Mouse (Mus musculus) hindbrain, embryonic 14.5 days (tissue): Measurements from ENCODE around the gene Ap5b1. TPM values are rescaled to one million over a fixed set of nuclear protein-coding genes. Genes with fewer than 3 reads are reported as not detected.

ENCODE experiments used
- ATAC-seq: fragments of 200-750 bp; cut with Nextera tagmentation; 2 replicates; pipeline ENCODE4 v1.8.0; 2017; ENCODE audit warnings: moderate number of reproducible peaks, mild to moderate bottlenecking, moderate TSS enrichment, moderate library complexity; ENCODE audit not compliant: low FRiP score
- DNase-seq: peaks from one replicate; pipeline ENCODE4 v3.0.0-alpha.2; 2015; ENCODE audit warnings: low spot score
- H3K27ac ChIP-seq: fragments of 300-500 bp; sonication (generic); 2 replicates; pipeline ENCODE4 v1.5.1; 2014; ENCODE audit warnings: mild to moderate bottlenecking, moderate library complexity
- H3K27me3 ChIP-seq: fragments of 300-500 bp; sonication (generic); 2 replicates; pipeline ENCODE4 v1.6.1; 2014; ENCODE audit warnings: mild to moderate bottlenecking, low read length, mixed read lengths; ENCODE audit not compliant: control insufficient read depth, insufficient read depth
- H3K36me3 ChIP-seq: fragments of 300-500 bp; sonication (generic); replicated peaks from 2 replicates; pipeline ENCODE4 v1.6.1; 2014; ENCODE audit not compliant: control insufficient read depth, insufficient read depth
- H3K4me1 ChIP-seq: fragments of 300-500 bp; sonication (generic); replicated peaks from 2 replicates; pipeline ENCODE4 v1.6.1; 2014; ENCODE audit warnings: antibody characterized with exemption, low read length, mixed read lengths; ENCODE audit not compliant: control insufficient read depth, insufficient read depth
- H3K4me2 ChIP-seq: fragments of 300-500 bp; sonication (generic); replicated peaks from 2 replicates; pipeline ENCODE4 v1.6.1; 2014; ENCODE audit warnings: mild to moderate bottlenecking, moderate library complexity
- H3K4me3 ChIP-seq: fragments of 300-500 bp; sonication (generic); replicated peaks from 2 replicates; pipeline ENCODE4 v1.5.1; 2014; ENCODE audit warnings: mild to moderate bottlenecking, low read length
- H3K9ac ChIP-seq: fragments of 300-500 bp; sonication (generic); 2 replicates; pipeline ENCODE4 v1.6.1; 2014
- H3K9me3 ChIP-seq: fragments of 300-500 bp; sonication (generic); 2 replicates; pipeline ENCODE4 v1.6.1; 2016; ENCODE audit warnings: low read length; ENCODE audit not compliant: control insufficient read depth
- WGBS: fragments of 180-500 bp; shearing (Covaris S2); extraction: QIAGEN DNeasy Blood & Tissue Kit; methylation state at CpG from one replicate; pipeline ENCODE4 v1.1.7; 2014; 5-methylcytosine and 5-hydroxymethylcytosine counted together
- polyA plus RNA-seq: library from polyadenylated mRNA; unstranded; fragments of >200 nt; fragmentation: Nextera tagmentation; extraction: Ambion mirVana; gene quantifications from 2 replicates; pipeline ENCODE4 v1.2.1, GENCODE M21; 2014

Gene Ap5b1
- polyA plus RNA-seq, 1 experiment from 2014 or later, result 4.0 TPM

DNA sequence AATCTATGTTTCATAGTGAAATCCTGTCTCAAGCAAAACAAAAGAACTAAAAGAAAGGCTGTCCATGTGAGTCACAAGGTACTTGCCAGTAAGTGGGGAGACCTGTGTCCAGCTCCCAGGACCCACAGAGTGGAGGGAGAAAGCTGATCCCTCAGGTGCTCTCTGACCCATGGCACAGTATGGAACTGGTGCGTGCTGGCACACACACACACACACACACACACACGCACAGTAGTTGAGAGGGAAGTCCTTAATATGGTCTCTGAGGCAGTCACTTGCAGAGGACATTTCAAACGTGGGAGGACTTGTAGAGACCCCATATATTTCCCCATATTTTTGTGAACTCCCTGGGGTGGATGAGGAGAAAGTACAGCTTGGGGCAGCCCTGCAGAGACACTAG lies 5.9 kb upstream of the Ap5b1 start:
- WGBS, result 55% methylated on average over 3 of the region's 3 CpGs
- ATAC-seq, result no peak
- H3K4me3 ChIP-seq, result no peak overlapping the region

DNA sequence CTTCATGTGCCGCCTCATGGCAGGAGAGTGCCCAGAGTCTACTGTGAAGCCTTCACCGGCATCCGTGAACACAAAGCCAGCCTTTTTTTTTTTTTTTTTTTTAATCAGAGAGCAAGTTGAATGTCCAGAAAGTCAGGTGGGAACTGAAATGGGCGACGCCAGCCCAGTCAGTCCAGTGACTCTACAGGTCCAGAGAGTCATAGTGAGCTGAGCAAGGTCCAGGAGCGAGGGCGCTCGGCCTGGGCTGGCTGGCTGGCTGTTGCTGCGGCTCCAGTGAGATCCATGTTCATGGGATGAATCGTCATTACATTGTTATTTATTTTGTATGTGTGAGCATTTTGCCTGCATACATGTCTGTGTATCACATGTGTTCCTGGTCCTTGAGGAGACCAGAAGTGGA lies 5.0 kb upstream of the Ap5b1 start:
- H3K4me1 ChIP-seq, result peaks cover 14% of the 10 kb centered on the region; the same call in 1 of the 2 replicates
- DNase-seq (no peak), ATAC-seq (no peak)
- H3K27ac ChIP-seq, result no peak overlapping the region
- H3K9me3 ChIP-seq, result no peaks in the 10 kb centered on the region
- no peak overlapping the region for H3K9ac ChIP-seq
- no peak overlapping the region for H3K4me2 ChIP-seq
- 89% methylated on average over 10 of the region's 10 CpGs for WGBS
- H3K4me3 ChIP-seq, result no peak overlapping the region
- H3K36me3 ChIP-seq, result no peaks in the 10 kb centered on the region
- H3K27me3 ChIP-seq, result peaks cover 84% of the 10 kb centered on the region

More for the DNA sequence above, 5.9 kb upstream of the Ap5b1 start:
- Histone ChIP-seq H3K36me3 (no peaks in the 10 kb centered on the region), H3K27ac (no peak overlapping the region), H3K27me3 (peaks cover 93% of the 10 kb centered on the region), H3K9ac (no peak overlapping the region), H3K4me1 (peaks cover 10% of the 10 kb centered on the region; the same call in 1 of the 2 replicates), H3K4me2 (no peak overlapping the region), H3K9me3 (no peaks in the 10 kb centered on the region)
- DNase-seq, result no peak

GRCm38 (mm10) chr19:5566316-5566715 lies 1.5 kb upstream of the Ap5b1 start:
- 61% methylated on average over 5 of the region's 5 CpGs for WGBS

DNA sequence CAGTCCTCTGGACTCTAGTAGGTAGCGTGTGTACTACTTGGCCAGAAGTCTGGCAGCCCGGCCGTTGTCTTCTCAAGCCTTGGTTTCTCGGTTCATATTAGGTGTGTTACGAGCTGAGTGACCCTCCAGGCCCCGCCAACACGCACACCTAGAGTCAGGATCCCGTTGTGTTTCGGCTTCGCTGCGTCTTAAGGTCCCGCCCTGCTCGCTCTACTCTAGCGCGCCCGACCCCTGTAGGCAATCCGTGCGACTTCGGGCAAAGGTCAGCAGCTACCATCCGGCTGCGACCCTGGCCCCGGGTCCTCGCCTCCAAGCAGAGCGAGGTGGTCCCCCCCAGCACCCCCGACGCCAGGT lies 668 bp upstream of the Ap5b1 start:
- peak overlapping the region; percentile 92 for H3K4me2 ChIP-seq
- H3K9me3 ChIP-seq, result no peaks in the 10 kb centered on the region
- peak; percentile 15; the same call in 1 of the 2 replicates for ATAC-seq
- 3% methylated on average over 26 of the region's 26 CpGs for WGBS
- H3K9ac ChIP-seq, result peak overlapping the region; percentile 70
- H3K4me1 ChIP-seq, result peaks cover 12% of the 10 kb centered on the region
- peak overlapping the region; percentile 55 for H3K4me3 ChIP-seq
- peaks cover 41% of the 10 kb centered on the region for H3K27me3 ChIP-seq
- H3K27ac ChIP-seq, result peak overlapping the region; percentile 78
- DNase-seq, result no peak
- peaks cover 10% of the 10 kb centered on the region; the same call in 1 of the 2 replicates for H3K36me3 ChIP-seq

More at GRCm38 (mm10) chr19:5566316-5566715, 1.5 kb upstream of the Ap5b1 start:
- Histone ChIP-seq H3K36me3 (peaks cover 9% of the 10 kb centered on the region; the same call in 1 of the 2 replicates), H3K27me3 (peaks cover 49% of the 10 kb centered on the region), H3K4me1 (peaks cover 12% of the 10 kb centered on the region), H3K4me2 (no peak overlapping the region), H3K4me3 (no peak overlapping the region), H3K9me3 (no peaks in the 10 kb centered on the region), H3K27ac (no peak overlapping the region), H3K9ac (no peak overlapping the region)
- no peak for DNase-seq
- no peak for ATAC-seq

- Histone ChIP-seq H3K4me2 (peak overlapping the region; percentile 92), H3K27ac (no peak overlapping the region), H3K36me3 (peaks cover 10% of the 10 kb centered on the region; the same call in 1 of the 2 replicates), H3K4me3 (peak overlapping the region; percentile 55), H3K4me1 (peaks cover 12% of the 10 kb centered on the region), H3K27me3 (peaks cover 26% of the 10 kb centered on the region), H3K9me3 (no peaks in the 10 kb centered on the region), H3K9ac (peak overlapping the region; percentile 70)
- DNase-seq (peak; percentile 87), ATAC-seq (peak; percentile 18; the same call in 1 of the 2 replicates)
- WGBS, result 8% methylated on average over 27 of the region's 27 CpGs
Observed at GRCm38 (mm10) chr19:5568470-5569140, 780 bp downstream of the Ap5b1 start.

GRCm38 (mm10) chr19:5569521-5569920 lies 1.7 kb downstream of the Ap5b1 start:
- no peak overlapping the region for H3K9ac ChIP-seq
- H3K9me3 ChIP-seq, result no peaks in the 10 kb centered on the region
- no peak overlapping the region for H3K27ac ChIP-seq
- H3K4me2 ChIP-seq, result no peak overlapping the region
- WGBS, result 91% methylated on average over 10 of the region's 10 CpGs
- ATAC-seq, result no peak
- H3K4me3 ChIP-seq, result no peak overlapping the region
- H3K4me1 ChIP-seq, result peaks cover 12% of the 10 kb centered on the region
- H3K36me3 ChIP-seq, result peaks cover 10% of the 10 kb centered on the region; the same call in 1 of the 2 replicates
- no peak for DNase-seq
- peaks cover 19% of the 10 kb centered on the region for H3K27me3 ChIP-seq

DNA sequence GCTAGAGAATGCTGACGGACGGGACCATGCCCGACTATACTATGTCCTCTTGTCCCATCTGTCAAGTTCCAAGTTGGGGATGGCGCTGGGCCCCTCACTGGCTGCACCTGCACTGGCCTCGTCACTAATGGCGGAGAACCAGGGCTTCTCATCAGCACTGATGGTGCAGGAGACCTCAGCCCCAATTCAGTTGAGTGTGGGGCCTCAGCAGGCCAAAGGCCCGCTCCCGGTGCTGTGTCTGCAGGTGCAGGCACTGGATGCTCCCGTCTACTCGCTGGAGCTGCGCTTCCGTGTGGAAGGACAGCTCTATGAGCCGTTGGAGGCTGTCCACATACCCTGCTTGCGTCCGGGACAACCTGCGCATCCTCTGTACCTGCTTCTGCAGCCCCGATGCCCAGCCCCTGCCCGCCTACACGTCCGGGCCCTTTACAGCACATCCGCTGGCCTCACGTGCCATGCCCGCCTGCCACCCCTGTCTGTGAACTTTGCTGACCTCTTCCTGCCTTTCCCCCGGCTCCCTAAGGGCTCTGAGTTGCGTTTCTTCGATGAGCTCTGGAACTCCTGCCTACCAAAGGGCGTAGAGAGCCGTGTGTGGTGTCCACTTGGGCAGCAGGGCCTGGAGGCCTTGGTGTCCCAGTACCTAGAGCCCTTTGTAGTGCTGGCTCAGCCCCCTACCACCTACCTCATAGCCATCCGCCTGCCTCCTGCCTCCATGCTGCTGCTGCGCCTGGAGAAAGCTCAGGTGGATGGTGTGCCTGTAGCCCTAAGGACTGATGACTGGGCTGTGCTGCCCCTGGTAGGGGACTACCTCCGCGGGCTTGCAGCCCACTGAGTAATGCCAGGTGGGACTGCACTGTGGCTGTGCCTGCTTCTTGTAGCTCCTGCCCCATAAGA lies 2.8 kb downstream of the Ap5b1 start:
- no peak overlapping the region for H3K9ac ChIP-seq
- H3K4me1 ChIP-seq, result peaks cover 12% of the 10 kb centered on the region
- no peaks in the 10 kb centered on the region for H3K9me3 ChIP-seq
- peaks cover 10% of the 10 kb centered on the region; the same call in 1 of the 2 replicates for H3K27me3 ChIP-seq
- no peak for DNase-seq
- peaks cover 10% of the 10 kb centered on the region; the same call in 1 of the 2 replicates for H3K36me3 ChIP-seq
- no peak for ATAC-seq
- no peak overlapping the region for H3K27ac ChIP-seq
- H3K4me3 ChIP-seq, result no peak overlapping the region
- no peak overlapping the region for H3K4me2 ChIP-seq
- WGBS, result 88% methylated on average over 32 of the region's 32 CpGs

DNA sequence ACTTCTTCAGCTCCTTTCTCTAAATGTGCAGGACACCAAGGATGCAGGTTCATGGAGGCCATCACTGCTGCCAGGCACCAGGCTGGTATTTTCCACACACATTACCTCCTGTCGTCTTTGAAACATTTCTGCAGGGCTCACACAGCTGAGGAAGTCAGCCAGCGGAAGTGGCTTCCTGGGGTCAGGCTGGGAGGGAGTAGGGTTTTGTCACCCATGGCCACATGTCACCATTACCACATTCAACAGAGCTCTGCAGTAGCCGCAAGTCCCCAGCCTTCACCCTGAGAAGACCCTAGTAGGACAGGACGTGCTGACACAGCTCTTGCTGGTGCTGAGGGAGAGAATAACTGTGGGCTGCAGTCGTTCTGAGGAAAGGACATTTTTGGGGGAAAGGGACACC lies 4.0 kb downstream of the Ap5b1 start:
- no peaks in the 10 kb centered on the region for H3K9me3 ChIP-seq
- H3K27me3 ChIP-seq, result no peaks in the 10 kb centered on the region
- WGBS, result 79% methylated on average over 5 of the region's 5 CpGs
- H3K9ac ChIP-seq, result no peak overlapping the region
- ATAC-seq, result no peak
- H3K4me1 ChIP-seq, result peaks cover 10% of the 10 kb centered on the region
- no peak overlapping the region for H3K27ac ChIP-seq
- peaks cover 10% of the 10 kb centered on the region; the same call in 1 of the 2 replicates for H3K36me3 ChIP-seq
- no peak overlapping the region for H3K4me2 ChIP-seq
- DNase-seq, result no peak
- no peak overlapping the region for H3K4me3 ChIP-seq
